Mouse (Mus musculus) CD4-positive, CD25-positive, alpha-beta regulatory T cell, adult 9 weeks (primary cell): ENCODE results near the gene Gm10153. TPM values are rescaled to one million over a fixed set of nuclear protein-coding genes. Genes with fewer than 3 reads are reported as not detected.

Experiments used
- polyA plus RNA-seq: library from polyadenylated mRNA; unstranded; fragments of 100-300 nt; shearing (Covaris generic); gene quantifications from one replicate; pipeline ENCODE4 v1.2.1, GENCODE M21; 2017

The Gm10153 gene
- polyA plus RNA-seq, result not detected

DNA sequence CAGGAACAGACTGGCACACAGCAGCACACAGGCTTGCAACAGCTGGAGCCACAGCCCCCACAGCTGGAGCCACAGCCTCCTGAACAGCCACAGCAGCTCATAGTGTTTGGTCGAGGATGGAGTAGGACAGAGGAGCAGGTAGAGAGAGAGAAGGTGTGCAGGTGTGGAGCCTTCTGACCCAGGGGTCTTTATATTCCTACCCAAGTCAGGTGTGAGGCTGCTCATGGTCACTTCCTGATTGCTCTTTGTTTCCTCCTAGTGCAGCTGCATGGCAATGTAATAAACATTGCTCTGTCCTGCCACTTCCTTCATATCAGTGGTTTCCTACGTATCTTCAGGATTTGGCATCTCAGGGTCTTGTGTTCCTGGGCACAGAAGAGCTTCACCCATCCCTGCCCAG lies at the start of gene Gm10153:
TSS of gene Gm10153 (minus strand) at position 101 of the 400 bp plus-strand sequence.

DNA sequence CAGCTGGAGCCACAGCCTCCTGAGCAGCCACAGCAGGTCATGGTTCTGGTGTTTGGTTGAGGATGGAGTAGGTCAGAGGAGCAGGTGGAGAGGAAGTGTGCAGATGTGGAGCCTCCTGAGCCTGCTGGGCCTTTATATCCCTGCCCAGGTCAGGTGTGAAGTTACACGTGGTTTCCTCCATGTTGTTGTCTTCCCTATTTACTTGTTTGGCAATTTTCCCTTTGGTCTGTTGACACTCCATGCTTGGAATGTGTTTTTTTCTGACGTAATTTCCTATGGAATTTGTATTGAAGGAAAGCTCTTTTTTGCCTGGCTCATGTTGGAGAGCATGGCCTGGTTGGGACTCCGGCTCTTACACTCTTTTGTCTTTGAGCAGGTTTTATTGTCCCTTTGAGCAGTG lies 39.7 kb upstream of the Gm10153 start, which contains the start of gene Krtap5-5:
TSS of gene Krtap5-5 (minus strand) at position 101 of the 400 bp plus-strand sequence.

DNA sequence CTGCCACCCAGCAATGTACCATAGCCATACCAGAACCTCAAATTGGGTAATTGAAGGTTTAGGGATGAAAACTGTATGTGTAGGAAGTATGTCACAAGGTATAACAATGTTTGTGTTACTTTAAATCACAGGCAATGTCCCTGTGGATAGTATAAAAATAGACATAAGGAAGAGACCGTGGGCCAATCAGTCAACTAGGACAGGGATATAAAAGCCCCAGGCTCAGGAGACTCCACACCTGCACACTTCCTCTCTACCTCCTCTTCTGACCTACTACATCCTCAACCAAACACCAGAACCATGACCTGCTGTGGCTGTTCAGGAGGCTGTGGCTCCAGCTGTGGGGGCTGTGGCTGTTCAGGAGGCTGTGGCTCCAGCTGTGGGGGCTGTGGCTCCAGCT lies 21.4 kb upstream of the Gm10153 start, which contains the start of gene Gm7579:
TSS of gene Gm7579 (plus strand) at position 301 of the 400 bp plus-strand sequence.

DNA sequence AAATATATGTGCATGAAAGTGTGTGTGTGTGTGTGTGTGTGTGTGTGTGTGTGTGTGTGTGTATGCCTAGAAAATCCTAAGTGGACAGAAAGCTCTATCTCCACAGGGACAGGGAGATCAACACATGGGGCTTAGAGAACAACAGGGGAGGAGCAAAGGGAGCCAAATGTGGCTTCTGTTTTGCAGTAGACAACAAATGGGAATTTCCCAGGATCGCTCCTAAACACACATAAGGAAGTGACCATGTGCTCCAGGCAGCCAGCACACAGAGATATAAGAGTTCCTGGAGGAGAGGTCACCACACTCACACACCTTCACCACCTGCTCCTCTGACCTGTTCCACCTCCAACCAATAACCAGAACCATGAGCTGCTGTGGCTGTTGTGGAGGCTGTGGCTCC lies 10.9 kb upstream of the Gm10153 start, which contains the start of gene Krtap5-3:
TSS of gene Krtap5-3 (plus strand) at position 301 of the 400 bp plus-strand sequence.

DNA sequence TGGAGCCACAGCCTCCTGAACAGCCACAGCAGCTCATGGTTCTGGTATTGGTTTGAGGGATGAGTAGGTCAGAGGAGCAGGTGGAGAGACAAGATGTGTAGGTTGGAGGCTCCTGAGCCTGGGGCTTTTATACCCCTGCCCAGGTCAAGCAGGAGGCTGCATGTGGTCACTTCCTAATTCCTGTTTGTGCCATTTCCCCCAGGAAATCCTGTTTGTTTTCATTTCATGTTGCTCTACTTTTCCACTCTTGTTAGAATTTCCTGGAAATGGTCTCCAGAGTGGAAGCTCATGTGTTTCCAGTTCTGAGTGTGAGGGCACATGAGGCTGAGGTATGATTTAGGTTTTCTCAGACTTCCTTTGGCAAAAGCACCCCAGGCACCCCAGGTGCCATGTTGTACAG lies 14.3 kb downstream of the Gm10153 start, which contains the start of gene Krtap5-2:
TSS of gene Krtap5-2 (minus strand) at position 101 of the 400 bp plus-strand sequence.

DNA sequence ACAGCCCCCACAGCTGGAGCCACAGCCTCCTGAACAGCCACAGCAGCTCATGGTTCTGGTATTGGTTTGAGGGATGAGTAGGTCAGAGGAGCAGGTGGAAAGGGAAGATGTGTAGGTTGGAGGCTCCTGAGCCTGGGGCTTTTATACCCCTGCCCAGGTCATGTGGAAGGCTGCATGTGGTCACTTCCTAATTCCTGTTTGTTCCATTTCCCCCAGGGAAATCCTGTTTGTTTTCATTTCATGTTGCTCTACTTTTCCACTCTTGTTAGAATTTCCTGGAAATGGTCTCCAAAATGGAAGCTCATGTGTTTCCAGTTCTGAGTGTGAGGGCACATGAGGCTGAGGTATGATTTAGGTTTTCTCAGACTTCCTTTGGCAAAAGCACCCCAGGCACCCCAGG lies 24.6 kb downstream of the Gm10153 start, which contains the start of gene Gm4553:
TSS of gene Gm4553 (minus strand) at position 101 of the 400 bp plus-strand sequence.

DNA sequence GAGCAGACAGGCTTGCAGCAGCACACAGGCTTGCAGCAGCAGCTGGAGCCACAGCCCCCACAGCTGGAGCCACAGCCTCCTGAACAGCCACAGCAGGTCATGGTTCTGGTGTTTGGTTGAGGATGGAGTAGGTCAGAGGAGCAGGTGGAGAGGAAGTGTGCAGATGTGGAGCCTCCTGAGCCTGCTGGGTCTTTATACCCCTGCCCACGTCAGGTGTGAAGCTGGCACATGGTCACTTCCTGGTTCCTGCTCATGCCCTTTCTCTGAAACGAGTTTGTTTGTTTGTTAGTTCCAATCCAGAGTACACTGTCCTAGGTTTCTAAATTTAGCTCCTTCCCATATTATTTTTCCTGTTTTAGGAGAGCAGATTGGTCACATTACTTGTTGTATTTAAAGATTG lies 33.2 kb downstream of the Gm10153 start, which contains the start of gene Gm29735:
TSS of gene Gm29735 (minus strand) at position 101 of the 400 bp plus-strand sequence.

DNA sequence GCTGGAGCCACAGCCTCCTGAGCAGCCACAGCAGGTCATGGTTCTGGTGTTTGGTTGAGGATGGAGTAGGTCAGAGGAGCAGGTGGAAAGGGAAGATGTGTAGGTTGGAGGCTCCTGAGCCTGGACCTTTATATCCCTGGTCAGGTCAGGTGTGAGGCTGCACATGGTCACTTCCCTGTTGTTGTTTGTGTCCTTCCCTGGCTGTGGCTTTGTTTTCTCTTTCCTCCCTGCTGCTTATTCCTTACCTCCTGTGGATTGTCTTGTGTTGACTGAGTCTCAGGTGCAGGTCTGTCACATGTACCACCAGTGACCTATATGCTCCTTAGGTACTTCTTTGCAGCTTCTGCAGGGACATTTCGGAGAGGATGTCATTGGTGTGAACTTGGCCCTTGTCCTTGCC lies 45.7 kb downstream of the Gm10153 start, which contains the start of gene Gm45337:
TSS of gene Gm45337 (minus strand) at position 101 of the 400 bp plus-strand sequence.

Other genes starting within 250 kb of the Gm10153 start
- gene Brsk2, start 240.6 kb downstream of the Gm10153 start, polyA plus RNA-seq, result 0.68 TPM
- 91.6 TPM for gene Mob2, start 129.3 kb downstream of the Gm10153 start, polyA plus RNA-seq
- gene Dusp8, start 94.5 kb downstream of the Gm10153 start, polyA plus RNA-seq, result not detected
- not detected for gene Gm45618, start 69.7 kb downstream of the Gm10153 start, polyA plus RNA-seq
- not detected for gene Gm39115, start 54.4 kb downstream of the Gm10153 start, polyA plus RNA-seq
- gene Gm45337, start 45.8 kb downstream of the Gm10153 start, polyA plus RNA-seq, result not detected
- gene Gm29735, start 33.3 kb downstream of the Gm10153 start, polyA plus RNA-seq, result not detected
- gene Gm4553, start 24.6 kb downstream of the Gm10153 start, polyA plus RNA-seq, result not detected
- gene Krtap5-2, start 14.4 kb downstream of the Gm10153 start, polyA plus RNA-seq, result not detected
- not detected for gene Krtap5-3, start 11.0 kb upstream of the Gm10153 start, polyA plus RNA-seq
- gene Gm7579, start 21.5 kb upstream of the Gm10153 start, polyA plus RNA-seq, result not detected
- not detected for gene Krtap5-5, start 39.6 kb upstream of the Gm10153 start, polyA plus RNA-seq
- not detected for gene Gm40460, start 50.7 kb upstream of the Gm10153 start, polyA plus RNA-seq
- gene Gm2431, start 68.0 kb upstream of the Gm10153 start, polyA plus RNA-seq, result not detected
- gene Gm4559, start 84.0 kb upstream of the Gm10153 start, polyA plus RNA-seq, result not detected
- not detected for gene Krtap5-1, start 106.7 kb upstream of the Gm10153 start, polyA plus RNA-seq
- not detected for gene Krtap5-4, start 113.2 kb upstream of the Gm10153 start, polyA plus RNA-seq
- 4.2 TPM for gene Ifitm10, start 183.4 kb upstream of the Gm10153 start, polyA plus RNA-seq
- gene Gm49369, start 192.3 kb upstream of the Gm10153 start, polyA plus RNA-seq, result 2.0 TPM
- gene Ctsd, start 197.6 kb upstream of the Gm10153 start, polyA plus RNA-seq, result 438 TPM
- gene Syt8, start 244.5 kb upstream of the Gm10153 start, polyA plus RNA-seq, result not detected